Mouse (Mus musculus) cerebellum, postnatal 10 days (tissue): ENCODE measurements around the gene Rb1.

Source experiments
- DNase-seq, 2 experiments: peaks; one replicate each; pipeline ENCODE4 v3.0.0; 2021; ENCODE audit warnings: mixed read lengths in 2 of 2

The Rb1 gene

DNA sequence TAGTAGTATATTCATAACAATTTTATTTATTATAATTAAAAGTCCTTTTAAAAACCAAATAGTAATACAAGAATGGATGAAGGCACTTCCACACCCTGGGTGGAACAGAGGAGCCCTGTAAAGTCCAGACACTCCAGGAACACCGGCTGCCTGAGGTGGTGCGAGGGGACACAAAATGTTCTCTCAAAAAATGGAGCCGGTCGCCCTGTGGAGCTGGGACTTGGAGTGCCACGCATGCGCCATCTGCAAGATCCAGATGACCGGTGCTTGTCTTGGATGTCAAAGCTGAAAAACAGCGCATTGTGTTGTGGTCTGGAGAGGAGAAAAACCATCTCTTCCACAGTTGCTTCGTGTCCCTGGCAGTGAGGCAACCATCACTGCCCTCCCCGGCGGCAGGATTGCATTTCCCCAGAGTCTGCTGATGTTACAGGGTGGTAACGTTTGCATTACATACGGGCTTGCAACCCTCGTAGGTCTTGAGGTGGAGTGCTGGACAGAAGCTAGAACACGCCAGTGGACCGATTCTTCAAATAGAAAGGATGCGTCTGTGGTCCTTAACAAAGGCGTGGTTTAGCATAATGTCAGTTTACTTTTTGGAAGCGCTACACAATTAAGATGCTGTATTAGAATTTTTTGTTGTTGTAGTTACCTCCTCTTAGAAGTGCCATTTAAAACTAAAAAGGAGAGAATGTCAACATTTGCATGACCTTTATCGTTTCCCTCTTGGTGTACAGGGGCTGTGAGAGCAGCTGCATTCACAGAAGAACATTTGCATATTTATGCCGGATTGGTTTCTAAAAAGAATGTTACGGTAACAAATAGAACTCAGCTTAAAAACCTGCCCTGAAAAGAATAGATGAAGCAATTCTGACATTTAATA, 9.5 kb upstream of the Rb1 start:
- no peak for DNase-seq

DNA sequence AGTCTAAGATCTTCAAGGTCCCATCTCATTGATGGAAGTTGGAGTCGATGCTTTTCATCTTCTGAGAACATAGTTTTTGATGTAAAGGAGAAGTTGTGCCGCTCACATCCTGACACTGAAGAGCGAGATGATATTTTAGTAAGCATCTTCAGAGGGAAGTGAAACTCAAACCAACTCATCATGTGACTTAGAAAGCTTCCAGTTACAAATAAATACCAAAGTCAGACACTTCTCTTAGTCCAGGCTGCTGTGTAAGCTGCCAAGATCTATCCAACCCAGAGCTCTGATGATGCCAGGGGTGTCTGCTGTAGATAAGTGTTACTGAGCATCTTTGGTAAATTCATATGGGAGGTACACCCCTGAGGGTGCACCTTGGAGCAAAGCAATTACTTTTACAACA, 8.3 kb upstream of the Rb1 start:
- no peak for DNase-seq

DNA sequence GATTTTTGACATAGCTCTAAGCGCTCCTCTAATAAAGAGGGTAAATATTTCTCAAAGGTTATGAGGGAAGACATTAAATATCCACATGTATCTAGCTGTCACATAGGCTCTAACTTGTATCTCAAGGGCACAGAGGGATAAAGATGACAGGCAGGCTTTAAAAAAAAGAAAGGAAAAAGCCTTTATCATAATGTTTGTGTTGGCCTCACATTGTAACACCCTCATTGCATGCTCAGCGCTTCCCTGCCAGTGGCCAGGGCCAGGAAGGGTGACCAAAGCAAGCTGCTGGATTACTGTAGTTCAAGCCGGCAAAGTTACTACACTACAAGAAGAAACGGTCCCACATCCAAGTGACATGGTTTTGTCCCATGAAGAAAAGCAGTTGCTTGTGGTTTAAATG, 5.8 kb upstream of the Rb1 start:
- DNase-seq, result no peak

- no peak for DNase-seq
These were observed 4.2 kb upstream of the Rb1 start for GRCm38 (mm10) chr14:73329871-73330270.

DNA sequence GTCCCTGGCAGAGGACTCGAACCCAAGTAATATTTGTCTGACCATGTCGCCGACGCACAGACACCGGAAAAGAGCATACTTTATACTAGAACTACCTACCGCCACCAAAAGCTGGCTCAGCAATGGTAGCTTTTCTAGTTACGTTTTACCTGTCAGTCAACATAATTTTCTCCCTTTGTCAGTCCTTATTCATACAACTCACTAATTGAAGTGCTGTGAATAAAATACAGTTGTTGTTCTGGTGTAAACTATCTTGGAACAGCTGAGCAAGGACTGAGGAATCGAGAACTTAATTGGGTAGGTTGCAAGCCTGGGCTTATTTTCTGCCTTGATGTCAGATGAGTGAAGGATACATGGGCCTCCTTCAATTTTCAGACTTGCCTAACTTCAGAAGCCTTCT, 889 bp upstream of the Rb1 start:
- DNase-seq, result peak in 1 of 2 experiments; percentile 13

GRCm38 (mm10) chr14:73324634-73325455, 777 bp downstream of the Rb1 start:
- peak; percentile 69 to 71 for DNase-seq

GRCm38 (mm10) chr14:73323965-73324364, 1.7 kb downstream of the Rb1 start:
- DNase-seq, result no peak

GRCm38 (mm10) chr14:73322142-73322541, 3.5 kb downstream of the Rb1 start:
- no peak for DNase-seq

DNA sequence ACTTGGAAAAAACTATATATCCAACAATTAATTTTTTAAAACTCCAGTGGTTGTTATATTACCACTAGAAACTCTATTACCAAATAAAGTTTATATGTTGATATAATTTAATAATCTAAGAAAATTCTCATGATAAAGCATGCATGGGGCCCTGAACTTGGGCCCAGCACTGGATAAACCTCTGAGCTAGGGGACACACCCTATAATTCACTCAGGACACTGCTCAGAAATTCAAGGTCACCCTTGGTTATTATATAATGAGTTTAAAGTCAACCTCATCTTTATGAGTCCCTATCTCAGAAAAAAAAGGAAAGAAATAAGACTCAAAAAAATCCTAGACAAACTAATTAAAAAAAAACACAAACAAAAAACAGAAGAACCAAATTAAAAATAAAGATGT, 8.7 kb downstream of the Rb1 start:
- DNase-seq, result no peak

DNA sequence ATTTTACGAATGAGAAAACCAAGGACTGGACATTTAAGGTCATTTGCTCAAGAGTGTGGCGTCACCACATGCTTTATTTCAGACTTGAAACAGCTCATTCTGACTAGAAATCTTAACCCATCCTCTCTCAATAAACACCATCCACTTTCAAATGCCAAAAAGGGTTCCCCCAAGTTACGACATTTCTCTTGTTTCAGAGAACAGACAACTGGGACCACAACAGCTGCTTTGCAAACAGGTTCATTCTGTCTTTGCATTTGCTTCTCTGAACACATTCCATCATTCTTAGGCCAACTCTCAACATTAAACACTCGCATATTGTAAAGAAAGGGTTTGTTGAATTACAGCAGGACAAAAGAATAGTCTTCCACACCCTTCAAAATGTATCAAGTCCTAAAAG, 11.8 kb downstream of the Rb1 start:
- no peak for DNase-seq

DNA sequence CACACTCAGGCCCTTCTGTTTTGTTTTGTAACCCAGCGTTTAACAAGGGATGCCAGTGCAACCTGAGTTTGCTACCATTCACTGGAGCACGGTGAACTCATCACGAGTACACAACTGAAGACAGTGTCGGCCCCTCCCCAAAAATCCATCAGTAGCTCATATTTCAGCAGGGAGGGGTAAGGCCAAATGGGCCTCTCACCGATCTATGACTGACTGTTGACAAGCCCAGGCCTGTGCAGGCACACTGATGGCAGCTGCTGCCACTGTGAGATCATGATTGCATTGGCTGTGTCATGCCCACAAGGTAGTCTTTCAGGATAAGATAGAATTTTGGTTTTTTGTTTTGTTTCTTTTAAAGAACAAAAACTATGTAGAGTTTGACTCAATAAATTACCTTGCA, 12.2 kb downstream of the Rb1 start:
- no peak for DNase-seq

DNA sequence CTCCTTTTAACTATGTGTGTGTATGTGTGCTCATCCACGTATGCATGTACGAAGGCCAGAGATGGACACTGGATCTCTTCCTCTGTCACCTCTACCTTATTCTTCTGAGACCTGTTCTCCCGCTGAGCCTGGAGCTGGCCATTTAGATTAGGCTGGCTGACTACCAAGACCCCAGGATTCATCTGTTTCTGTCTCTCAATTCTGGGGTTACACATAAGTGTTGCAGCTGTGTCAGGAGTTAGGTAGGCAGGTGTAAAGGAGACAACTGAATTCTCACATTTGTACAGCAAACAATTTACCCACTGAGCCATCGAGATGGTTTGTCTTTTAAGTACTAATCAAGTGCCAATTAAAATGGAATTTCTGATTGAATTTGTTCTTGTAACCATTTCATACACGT, 12.7 kb downstream of the Rb1 start:
- no peak for DNase-seq

DNA sequence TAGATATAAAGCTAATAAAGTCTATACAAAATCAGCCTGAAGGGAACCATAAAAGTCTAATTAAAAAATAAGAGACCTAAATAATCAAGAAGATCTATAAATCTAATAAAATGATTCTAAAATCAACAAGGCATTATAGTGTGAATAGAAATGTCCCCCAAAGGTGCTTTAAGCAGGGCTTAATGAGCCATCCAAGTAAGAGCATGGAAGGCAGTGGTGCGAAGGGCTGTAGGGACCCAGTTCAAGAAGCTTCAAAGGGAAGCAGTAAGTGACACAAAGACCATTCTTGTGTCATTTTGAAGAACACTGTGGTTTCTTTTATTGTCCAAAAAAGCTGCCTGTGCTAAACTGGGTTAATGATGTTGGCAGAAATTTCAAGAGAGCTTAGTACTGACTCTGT, 18.1 kb downstream of the Rb1 start:
- DNase-seq, result no peak

- DNase-seq, result peak; percentile 68 to 75
These were observed 22.4 kb downstream of the Rb1 start for GRCm38 (mm10) chr14:73303193-73303592.

DNA sequence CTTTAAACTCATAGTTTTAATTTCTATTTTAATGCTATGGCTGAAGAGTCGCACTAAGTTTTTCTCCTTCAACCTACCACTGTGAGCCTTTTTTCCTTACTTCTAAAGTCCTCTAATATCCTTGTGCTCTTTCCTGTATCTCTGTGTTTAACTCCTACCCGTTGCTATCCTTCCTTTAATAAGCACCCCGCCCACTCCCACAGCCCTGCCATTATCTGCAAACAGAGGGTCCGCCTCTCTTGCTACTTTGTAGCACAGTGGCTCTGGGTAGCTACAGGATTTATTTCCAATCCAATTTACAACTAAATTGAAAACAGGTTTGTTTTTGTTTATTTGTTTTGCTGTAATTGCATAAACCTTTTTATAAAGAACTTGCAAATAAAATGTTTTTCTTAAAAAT, 23.8 kb downstream of the Rb1 start:
- DNase-seq, result no peak

GRCm38 (mm10) chr14:73295512-73295911, 30.1 kb downstream of the Rb1 start:
- DNase-seq, result no peak

- DNase-seq, result no peak
These were observed 32.0 kb downstream of the Rb1 start for GRCm38 (mm10) chr14:73293616-73294015.

- no peak for DNase-seq
These were observed 33.2 kb downstream of the Rb1 start for GRCm38 (mm10) chr14:73292434-73292833.

- DNase-seq, result no peak
These were observed 35.7 kb downstream of the Rb1 start for GRCm38 (mm10) chr14:73289915-73290314.

GRCm38 (mm10) chr14:73280996-73281395, 44.6 kb downstream of the Rb1 start:
- peak; percentile 23 for DNase-seq

DNA sequence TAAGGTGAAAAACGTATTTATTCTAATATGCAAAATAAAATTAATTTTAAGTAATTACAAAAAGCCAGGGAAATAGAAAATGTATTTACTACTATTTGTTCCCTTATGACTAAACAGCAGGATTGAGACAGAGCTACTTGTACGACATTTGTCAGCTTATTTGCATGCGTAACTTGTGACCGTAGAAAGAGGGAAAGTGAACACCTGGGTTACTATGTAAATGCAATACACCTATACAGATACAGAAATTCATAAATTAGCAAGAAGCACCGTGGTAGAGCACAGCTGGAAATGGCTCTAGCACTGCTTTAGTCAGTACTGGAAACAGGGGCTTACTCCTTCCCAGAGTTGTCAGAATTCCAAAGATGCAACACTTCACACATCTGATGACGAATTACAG, 46.5 kb downstream of the Rb1 start:
- no peak for DNase-seq

- no peak for DNase-seq
These were observed 53.8 kb downstream of the Rb1 start for GRCm38 (mm10) chr14:73271807-73272206.

DNA sequence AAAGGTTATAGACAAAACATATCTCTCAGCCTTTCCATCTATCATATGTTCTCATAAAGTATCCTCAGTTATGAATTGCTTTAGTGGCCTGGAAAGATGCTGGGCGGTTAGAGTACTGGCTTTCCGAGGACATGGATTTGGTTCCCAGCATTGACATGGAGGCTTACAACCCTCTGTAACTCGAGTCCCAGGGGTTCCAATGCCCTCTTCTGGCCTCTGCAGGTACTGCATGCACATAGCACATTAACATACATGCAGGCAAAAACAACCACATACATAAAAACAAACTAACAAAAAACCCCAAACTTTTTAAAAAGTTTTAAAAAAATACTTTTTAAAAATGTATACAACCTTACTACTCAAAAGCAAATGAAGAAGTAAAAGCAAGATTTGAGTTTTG, 59.5 kb downstream of the Rb1 start:
- DNase-seq, result peak; percentile 8 to 24

DNA sequence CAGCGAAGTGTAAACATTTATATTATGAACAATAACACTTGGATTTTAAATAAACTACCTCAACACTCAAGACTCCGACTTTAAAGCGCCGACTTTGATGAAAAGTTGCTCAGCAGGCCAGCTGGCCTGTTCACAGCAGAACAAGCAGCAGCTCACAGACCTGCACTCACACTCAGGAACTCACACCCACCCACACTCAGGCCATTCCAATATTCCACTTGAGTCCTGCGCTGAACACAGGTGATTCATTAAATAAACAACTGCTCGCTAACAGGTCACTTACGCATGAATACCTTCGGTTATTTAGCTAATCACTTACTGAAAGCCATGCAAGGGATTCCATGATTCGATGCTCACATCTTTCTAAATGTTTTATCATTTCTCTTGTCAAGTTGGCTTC, 63.4 kb downstream of the Rb1 start:
- DNase-seq, result no peak
